Mouse (Mus musculus) brain, embryonic 14.5 days (tissue): Measurements from ENCODE around the gene A1cf.

ENCODE experiments used
- CTCF ChIP-seq: fragments of 200-500 bp; IDR thresholded peaks from 2 replicates; pipeline ENCODE4 v1.5.1; 2012; ENCODE audit warnings: inconsistent platforms, mild to moderate bottlenecking, moderate library complexity, borderline replicate concordance; ENCODE audit not compliant: insufficient read depth, insufficient read length; ENCODE audit errors: extremely low read depth
- POLR2A ChIP-seq: fragments of 200-500 bp; IDR thresholded peaks from 2 replicates; pipeline ENCODE4 v1.6.1; 2012; ENCODE audit warnings: mild to moderate bottlenecking, inconsistent platforms, borderline replicate concordance; ENCODE audit not compliant: poor library complexity, insufficient read depth, insufficient read length, severe bottlenecking; ENCODE audit errors: extremely low read depth

- TF ChIP-seq CTCF (no peak), POLR2A (no peak)
Observed at GRCm38 (mm10) chr19:31862512-31863249, 5.9 kb upstream of the A1cf start.
